Mouse (Mus musculus): ENCODE results near the gene Gjc2. TPM values are rescaled to one million over a fixed set of nuclear protein-coding genes. Genes with fewer than 3 reads are reported as not detected.

Gjc2 gene
- polyA plus RNA-seq (2014; fragmentation: Illumina TruSeq; extraction: RNeasy Lipid Tissue Mini Kit (QIAGEN cat#74804); ENCODE audit: insufficient read depth, low read depth, low replicate concordance): 1.6 TPM

GRCm38 (mm10) chr11:59182864-59183331, at the start of gene Gjc2:
Gene Gjc2, minus strand, starts transcription at chr11:59183213.

GRCm38 (mm10) chr11:59228122-59228953, 45.3 kb upstream of the Gjc2 start, which contains the start of gene Arf1:
Gene Arf1, minus strand, starts transcription at chr11:59228270.

GRCm38 (mm10) chr11:59208153-59208831, 25.3 kb upstream of the Gjc2 start, which contains the start of gene 2310033P09Rik:
Gene 2310033P09Rik, plus strand, starts transcription at chr11:59208321.

GRCm38 (mm10) chr11:59202081-59202995, 19.3 kb upstream of the Gjc2 start, which contains the start of gene Mrpl55:
Gene Mrpl55, plus strand, starts transcription at chr11:59202486.

GRCm38 (mm10) chr11:59192059-59192386, 9.0 kb upstream of the Gjc2 start, which contains the start of gene Guk1:
Gene Guk1, minus strand, starts transcription at chr11:59192212.

GRCm38 (mm10) chr11:59163255-59164236, 19.5 kb downstream of the Gjc2 start, which contains the start of gene Iba57:
Gene Iba57, minus strand, starts transcription at chr11:59163739.

GRCm38 (mm10) chr11:59135904-59136452, 47.0 kb downstream of the Gjc2 start, which contains the start of gene Obscn:
Gene Obscn, minus strand, starts transcription at chr11:59136402.

Other genes starting within 250 kb of the Gjc2 start
- gene Rnf187, start 244.3 kb downstream of the Gjc2 start, polyA plus RNA-seq (2014; fragmentation: Illumina TruSeq; extraction: RNeasy Lipid Tissue Mini Kit (QIAGEN cat#74804); ENCODE audit: insufficient read depth, low read depth, low replicate concordance): 90.0 TPM
- gene Hist3h2ba, start 234.3 kb downstream of the Gjc2 start, polyA plus RNA-seq (2014; fragmentation: Illumina TruSeq; extraction: RNeasy Lipid Tissue Mini Kit (QIAGEN cat#74804); ENCODE audit: insufficient read depth, low read depth, low replicate concordance): 3.0 TPM
- gene Hist3h2a, start 228.5 kb downstream of the Gjc2 start, polyA plus RNA-seq (2014; fragmentation: Illumina TruSeq; extraction: RNeasy Lipid Tissue Mini Kit (QIAGEN cat#74804); ENCODE audit: insufficient read depth, low read depth, low replicate concordance): 17.1 TPM
- 0.25 TPM for gene Trim17, start 228.5 kb downstream of the Gjc2 start, polyA plus RNA-seq (2014; fragmentation: Illumina TruSeq; extraction: RNeasy Lipid Tissue Mini Kit (QIAGEN cat#74804); ENCODE audit: insufficient read depth, low read depth, low replicate concordance)
- 15.2 TPM for gene Trim11, start 205.1 kb downstream of the Gjc2 start, polyA plus RNA-seq (2014; fragmentation: Illumina TruSeq; extraction: RNeasy Lipid Tissue Mini Kit (QIAGEN cat#74804); ENCODE audit: insufficient read depth, low read depth, low replicate concordance)
- 2.4 TPM for gene Obscn, start 46.8 kb downstream of the Gjc2 start, polyA plus RNA-seq (2014; fragmentation: Illumina TruSeq; extraction: RNeasy Lipid Tissue Mini Kit (QIAGEN cat#74804); ENCODE audit: insufficient read depth, low read depth, low replicate concordance)
- 3.3 TPM for gene Iba57, start 19.5 kb downstream of the Gjc2 start, polyA plus RNA-seq (2014; fragmentation: Illumina TruSeq; extraction: RNeasy Lipid Tissue Mini Kit (QIAGEN cat#74804); ENCODE audit: insufficient read depth, low read depth, low replicate concordance)
- gene Guk1, start 9.0 kb upstream of the Gjc2 start, polyA plus RNA-seq (2014; fragmentation: Illumina TruSeq; extraction: RNeasy Lipid Tissue Mini Kit (QIAGEN cat#74804); ENCODE audit: insufficient read depth, low read depth, low replicate concordance): 119 TPM
- gene Mrpl55, start 19.3 kb upstream of the Gjc2 start, polyA plus RNA-seq (2014; fragmentation: Illumina TruSeq; extraction: RNeasy Lipid Tissue Mini Kit (QIAGEN cat#74804); ENCODE audit: insufficient read depth, low read depth, low replicate concordance): 39.6 TPM
- gene 2310033P09Rik, start 25.1 kb upstream of the Gjc2 start, polyA plus RNA-seq (2014; fragmentation: Illumina TruSeq; extraction: RNeasy Lipid Tissue Mini Kit (QIAGEN cat#74804); ENCODE audit: insufficient read depth, low read depth, low replicate concordance): 19.0 TPM
- gene Arf1, start 45.1 kb upstream of the Gjc2 start, polyA plus RNA-seq (2014; fragmentation: Illumina TruSeq; extraction: RNeasy Lipid Tissue Mini Kit (QIAGEN cat#74804); ENCODE audit: insufficient read depth, low read depth, low replicate concordance): 330 TPM
- gene Wnt3a, start 107.5 kb upstream of the Gjc2 start, polyA plus RNA-seq (2014; fragmentation: Illumina TruSeq; extraction: RNeasy Lipid Tissue Mini Kit (QIAGEN cat#74804); ENCODE audit: insufficient read depth, low read depth, low replicate concordance): 10.4 TPM
- gene Wnt9a, start 123.7 kb upstream of the Gjc2 start, polyA plus RNA-seq (2014; fragmentation: Illumina TruSeq; extraction: RNeasy Lipid Tissue Mini Kit (QIAGEN cat#74804); ENCODE audit: insufficient read depth, low read depth, low replicate concordance): 3.9 TPM
- not detected for gene Prss38, start 192.4 kb upstream of the Gjc2 start, polyA plus RNA-seq (2014; fragmentation: Illumina TruSeq; extraction: RNeasy Lipid Tissue Mini Kit (QIAGEN cat#74804); ENCODE audit: insufficient read depth, low read depth, low replicate concordance)